Mouse (Mus musculus): ENCODE results near the gene Tcerg1l. TPM values are rescaled to one million over a fixed set of nuclear protein-coding genes. Genes with fewer than 3 reads are reported as not detected.

Tcerg1l gene
- polyA plus RNA-seq, 1 experiment from 2014 or later, result 3.3 TPM

GRCm38 (mm10) chr7:138396863-138397484 lies 556 bp downstream of the Tcerg1l start:
- peaks cover 4% of the 10 kb centered on the region; the same call in 1 of the 2 replicates for H3K4me1 ChIP-seq
- WGBS, result under 1% methylated on average over 40 of the region's 41 CpGs
- peaks cover 38% of the 10 kb centered on the region for H3K27me3 ChIP-seq
- peak; percentile 15; the same call in 1 of the 2 replicates for ATAC-seq (ENCODE audit: insufficient number of reproducible peaks, insufficient read depth, low FRiP score, low TSS enrichment)
- H3K9ac ChIP-seq, result peak overlapping the region; percentile 49
- H3K4me2 ChIP-seq (replicated peaks), result peak overlapping the region; percentile 100
- H3K4me3 ChIP-seq, result peak overlapping the region; percentile 56
- no peaks in the 10 kb centered on the region for H3K36me3 ChIP-seq
- H3K9me3 ChIP-seq, result no peaks in the 10 kb centered on the region
- no peak overlapping the region for H3K27ac ChIP-seq

- H3K27ac ChIP-seq, result no peak overlapping the region
- 0 out of 2 replicates have a peak overlapping the region, but pooled peaks have one; percentile 100 for H3K4me2 ChIP-seq (replicated peaks)
- H3K36me3 ChIP-seq, result no peaks in the 10 kb centered on the region
- peaks cover 34% of the 10 kb centered on the region for H3K27me3 ChIP-seq
- H3K4me3 ChIP-seq, result peak overlapping the region; percentile 56; the same call in 1 of the 2 replicates
- H3K9ac ChIP-seq, result no peak overlapping the region
- no peaks in the 10 kb centered on the region for H3K9me3 ChIP-seq
- no peak for ATAC-seq (ENCODE audit: insufficient number of reproducible peaks, insufficient read depth, low FRiP score, low TSS enrichment)
- H3K4me1 ChIP-seq, result peaks cover 4% of the 10 kb centered on the region; the same call in 1 of the 2 replicates
- 45% methylated on average over 13 of the region's 13 CpGs for WGBS
Measured at GRCm38 (mm10) chr7:138396109-138396862, 1.2 kb downstream of the Tcerg1l start.

- Histone ChIP-seq H3K27me3 (no peaks in the 10 kb centered on the region), H3K27ac (no peak overlapping the region), H3K9ac (no peak overlapping the region), H3K9me3 (no peaks in the 10 kb centered on the region), H3K4me1 (no peaks in the 10 kb centered on the region), H3K4me3 (no peak overlapping the region), H3K36me3 (no peaks in the 10 kb centered on the region), H3K4me2 (replicated peaks) (no peak overlapping the region)
- 85% methylated on average over 6 of the region's 6 CpGs for WGBS
- ATAC-seq (ENCODE audit: insufficient number of reproducible peaks, insufficient read depth, low FRiP score, low TSS enrichment), result no peak
Measured at GRCm38 (mm10) chr7:138389941-138390340, 7.6 kb downstream of the Tcerg1l start.

- WGBS, result 54% methylated on average over 3 of the region's 3 CpGs
Measured at GRCm38 (mm10) chr7:138389071-138389470, 8.5 kb downstream of the Tcerg1l start.

GRCm38 (mm10) chr7:138379221-138379620 lies 18.3 kb downstream of the Tcerg1l start:
- Histone ChIP-seq H3K4me1 (no peaks in the 10 kb centered on the region), H3K27me3 (no peaks in the 10 kb centered on the region), H3K4me2 (replicated peaks) (no peak overlapping the region), H3K4me3 (no peak overlapping the region), H3K9ac (no peak overlapping the region), H3K36me3 (no peaks in the 10 kb centered on the region), H3K9me3 (no peaks in the 10 kb centered on the region), H3K27ac (no peak overlapping the region)
- 91% methylated on average over 3 of the region's 3 CpGs for WGBS
- no peak for ATAC-seq (ENCODE audit: insufficient number of reproducible peaks, insufficient read depth, low FRiP score, low TSS enrichment)

More at GRCm38 (mm10) chr7:138389071-138389470, 8.5 kb downstream of the Tcerg1l start:
- Histone ChIP-seq H3K9ac (no peak overlapping the region), H3K4me2 (replicated peaks) (no peak overlapping the region), H3K4me1 (no peaks in the 10 kb centered on the region), H3K9me3 (no peaks in the 10 kb centered on the region), H3K36me3 (no peaks in the 10 kb centered on the region), H3K4me3 (no peak overlapping the region), H3K27me3 (no peaks in the 10 kb centered on the region), H3K27ac (no peak overlapping the region)
- ATAC-seq (ENCODE audit: insufficient number of reproducible peaks, insufficient read depth, low FRiP score, low TSS enrichment), result no peak

- no peaks in the 10 kb centered on the region for H3K27me3 ChIP-seq
- H3K4me1 ChIP-seq, result no peaks in the 10 kb centered on the region
- no peak overlapping the region for H3K4me3 ChIP-seq
- no peaks in the 10 kb centered on the region for H3K36me3 ChIP-seq
- no peak overlapping the region for H3K4me2 ChIP-seq (replicated peaks)
- no peak for ATAC-seq (ENCODE audit: insufficient number of reproducible peaks, insufficient read depth, low FRiP score, low TSS enrichment)
- 88% methylated on average over 4 of the region's 4 CpGs for WGBS
- no peak overlapping the region for H3K27ac ChIP-seq
- no peak overlapping the region for H3K9ac ChIP-seq
- H3K9me3 ChIP-seq, result no peaks in the 10 kb centered on the region
Measured at GRCm38 (mm10) chr7:138378546-138378945, 19.0 kb downstream of the Tcerg1l start.

GRCm38 (mm10) chr7:138375573-138375972 lies 22.0 kb downstream of the Tcerg1l start:
- Histone ChIP-seq H3K4me2 (replicated peaks) (no peak overlapping the region), H3K9me3 (no peaks in the 10 kb centered on the region), H3K9ac (no peak overlapping the region), H3K36me3 (no peaks in the 10 kb centered on the region), H3K27me3 (no peaks in the 10 kb centered on the region), H3K4me1 (no peaks in the 10 kb centered on the region), H3K27ac (no peak overlapping the region), H3K4me3 (no peak overlapping the region)
- WGBS, result 55% methylated on average over 7 of the region's 7 CpGs
- no peak for ATAC-seq (ENCODE audit: insufficient number of reproducible peaks, insufficient read depth, low FRiP score, low TSS enrichment)

- WGBS, result 56% methylated on average over 7 of the region's 7 CpGs
- Histone ChIP-seq H3K27ac (no peak overlapping the region), H3K9me3 (no peaks in the 10 kb centered on the region), H3K4me1 (no peaks in the 10 kb centered on the region), H3K4me3 (no peak overlapping the region), H3K27me3 (no peaks in the 10 kb centered on the region), H3K36me3 (no peaks in the 10 kb centered on the region), H3K9ac (no peak overlapping the region), H3K4me2 (replicated peaks) (no peak overlapping the region)
- ATAC-seq (ENCODE audit: insufficient number of reproducible peaks, insufficient read depth, low FRiP score, low TSS enrichment), result no peak
Measured at GRCm38 (mm10) chr7:138374376-138374775, 23.2 kb downstream of the Tcerg1l start.

GRCm38 (mm10) chr7:138373530-138373929 lies 24.0 kb downstream of the Tcerg1l start:
- Histone ChIP-seq H3K4me3 (no peak overlapping the region), H3K27ac (no peak overlapping the region), H3K27me3 (no peaks in the 10 kb centered on the region), H3K4me1 (no peaks in the 10 kb centered on the region), H3K36me3 (no peaks in the 10 kb centered on the region), H3K4me2 (replicated peaks) (no peak overlapping the region), H3K9me3 (no peaks in the 10 kb centered on the region), H3K9ac (no peak overlapping the region)
- WGBS, result 80% methylated on average over 5 of the region's 5 CpGs
- ATAC-seq (ENCODE audit: insufficient number of reproducible peaks, insufficient read depth, low FRiP score, low TSS enrichment), result no peak

GRCm38 (mm10) chr7:138367570-138367969 lies 30.0 kb downstream of the Tcerg1l start:
- Histone ChIP-seq H3K27me3 (no peaks in the 10 kb centered on the region), H3K9ac (no peak overlapping the region), H3K4me2 (replicated peaks) (no peak overlapping the region), H3K4me1 (no peaks in the 10 kb centered on the region), H3K27ac (no peak overlapping the region), H3K9me3 (no peaks in the 10 kb centered on the region), H3K36me3 (no peaks in the 10 kb centered on the region), H3K4me3 (no peak overlapping the region)
- no peak for ATAC-seq (ENCODE audit: insufficient number of reproducible peaks, insufficient read depth, low FRiP score, low TSS enrichment)
- 85% methylated on average over 7 of the region's 7 CpGs for WGBS

- Histone ChIP-seq H3K4me1 (no peaks in the 10 kb centered on the region), H3K4me3 (no peak overlapping the region), H3K27me3 (no peaks in the 10 kb centered on the region), H3K4me2 (replicated peaks) (no peak overlapping the region), H3K9ac (no peak overlapping the region), H3K36me3 (no peaks in the 10 kb centered on the region), H3K27ac (no peak overlapping the region), H3K9me3 (no peaks in the 10 kb centered on the region)
- 70% methylated on average over 8 of the region's 8 CpGs for WGBS
- ATAC-seq (ENCODE audit: insufficient number of reproducible peaks, insufficient read depth, low FRiP score, low TSS enrichment), result no peak
Measured at GRCm38 (mm10) chr7:138365519-138365918, 32.0 kb downstream of the Tcerg1l start.

GRCm38 (mm10) chr7:138357475-138357874 lies 40.1 kb downstream of the Tcerg1l start:
- Histone ChIP-seq H3K4me3 (no peak overlapping the region), H3K27ac (no peak overlapping the region), H3K9ac (no peak overlapping the region), H3K9me3 (no peaks in the 10 kb centered on the region), H3K4me1 (peaks cover 9% of the 10 kb centered on the region), H3K36me3 (no peaks in the 10 kb centered on the region), H3K27me3 (no peaks in the 10 kb centered on the region), H3K4me2 (replicated peaks) (no peak overlapping the region)
- WGBS, result 77% methylated on average over 8 of the region's 8 CpGs
- ATAC-seq (ENCODE audit: insufficient number of reproducible peaks, insufficient read depth, low FRiP score, low TSS enrichment), result no peak
